Mouse (Mus musculus): Measurements from ENCODE around the gene Boll. TPM values are rescaled to one million over a fixed set of nuclear protein-coding genes. Genes with fewer than 3 reads are reported as not detected.

The Boll gene
- polyA plus RNA-seq, 1 experiment from 2014 or later = 0.32 TPM

Other genes starting within 250 kb of the Boll start
- gene Mob4, start 232.2 kb downstream of the Boll start, polyA plus RNA-seq (2015; fragmentation: Nextera tagmentation; extraction: Ambion mirVana) = 144 and 156 TPM in 2 replicates
- 8.6 and 9.0 TPM in 2 replicates for gene Rftn2, start 136.7 kb downstream of the Boll start, polyA plus RNA-seq (2015; fragmentation: Nextera tagmentation; extraction: Ambion mirVana)
- 3.4 and 3.6 TPM in 2 replicates for gene Mars2, start 126.3 kb downstream of the Boll start, polyA plus RNA-seq (2015; fragmentation: Nextera tagmentation; extraction: Ambion mirVana)
- 2.5 and 2.6 TPM in 2 replicates for gene Plcl1, start 42.5 kb upstream of the Boll start, polyA plus RNA-seq (2015; fragmentation: Nextera tagmentation; extraction: Ambion mirVana)

Data from stomach, embryonic 15.5 days (tissue).